Mouse (Mus musculus): ENCODE results near the gene Tmem232. TPM values are rescaled to one million over a fixed set of nuclear protein-coding genes. Genes with fewer than 3 reads are reported as not detected.
"Not testable (repeated sequence)": the region's sequence is repeated elsewhere in the genome, so short reads cannot be mapped to it uniquely, and the experiment has no call there.

The Tmem232 gene
- total RNA-seq, 1 experiment from 2014 or later = not detected

GRCm38 (mm10) chr17:65527529-65527928 lies 13.1 kb downstream of the Tmem232 start:
- DNase-seq = no peak

DNA sequence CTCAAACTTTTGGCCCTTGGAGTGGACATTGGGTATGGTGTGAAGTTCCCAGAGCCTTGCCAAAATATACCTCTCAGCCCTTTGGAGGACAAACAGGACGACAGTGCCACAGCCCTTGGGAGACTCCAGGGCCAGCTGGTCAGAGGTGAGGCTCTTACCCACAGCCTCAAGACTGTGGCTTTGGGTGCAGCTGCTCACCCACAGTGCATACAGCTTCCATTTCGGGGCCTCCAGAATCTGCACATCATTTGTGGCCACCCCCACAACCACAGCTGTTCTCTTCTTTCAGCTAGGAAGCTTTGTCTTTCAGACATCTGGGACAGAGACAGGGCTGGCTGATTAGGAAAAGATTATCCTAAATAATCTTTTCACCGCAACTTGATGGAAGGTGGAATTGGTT lies 27.1 kb downstream of the Tmem232 start:
- no peak for DNase-seq

GRCm38 (mm10) chr17:65484654-65485053 lies 55.9 kb downstream of the Tmem232 start:
- DNase-seq = no peak

- DNase-seq = no peak
These were observed 63.8 kb downstream of the Tmem232 start for GRCm38 (mm10) chr17:65476747-65477146.

GRCm38 (mm10) chr17:65450818-65451217 lies 89.8 kb downstream of the Tmem232 start:
- DNase-seq = no peak

DNA sequence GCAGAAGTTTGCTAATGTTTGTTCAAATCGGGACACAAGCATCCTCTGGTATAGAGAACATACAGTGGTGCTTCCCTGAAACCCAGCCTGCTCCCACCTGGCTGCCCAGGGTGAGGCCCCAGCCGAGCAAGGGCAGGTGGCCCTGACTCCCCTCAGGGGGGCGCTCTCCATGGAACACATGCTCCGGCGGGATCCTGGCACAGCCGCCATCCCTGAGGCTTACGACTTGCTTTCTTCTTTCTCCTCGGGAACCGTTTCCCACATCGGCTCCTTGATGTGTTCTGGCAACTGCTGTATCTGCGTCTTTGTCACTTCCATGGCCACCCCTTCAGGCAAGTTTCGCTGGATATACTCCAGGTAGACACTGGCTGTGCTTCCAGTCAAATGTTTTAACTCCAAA lies 102.7 kb downstream of the Tmem232 start:
- not testable (repeated sequence) for DNase-seq

GRCm38 (mm10) chr17:65419124-65419523 lies 121.5 kb downstream of the Tmem232 start:
- no peak for DNase-seq

GRCm38 (mm10) chr17:65405309-65405708 lies 135.3 kb downstream of the Tmem232 start:
- no peak for DNase-seq

DNA sequence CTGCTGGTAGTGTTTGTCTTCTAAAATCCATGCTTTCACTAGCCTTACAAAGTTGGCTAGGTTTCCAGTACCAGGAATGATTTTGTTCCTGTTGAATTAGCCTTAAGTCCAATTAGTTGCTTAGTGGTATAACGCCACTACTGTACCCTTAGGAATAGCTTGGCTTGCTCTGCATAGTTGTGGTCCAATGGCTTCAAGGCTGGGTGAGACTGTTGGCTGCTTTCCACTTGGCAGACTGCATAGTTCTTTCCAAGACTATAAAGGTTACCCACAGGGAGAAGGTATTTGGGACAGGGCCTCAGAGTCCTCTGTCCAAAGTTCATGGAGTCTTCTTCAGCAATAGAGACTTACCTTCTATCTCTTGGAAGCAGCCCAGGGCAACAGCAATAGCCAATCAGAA lies 139.7 kb downstream of the Tmem232 start:
- DNase-seq = peak; percentile 58

DNA sequence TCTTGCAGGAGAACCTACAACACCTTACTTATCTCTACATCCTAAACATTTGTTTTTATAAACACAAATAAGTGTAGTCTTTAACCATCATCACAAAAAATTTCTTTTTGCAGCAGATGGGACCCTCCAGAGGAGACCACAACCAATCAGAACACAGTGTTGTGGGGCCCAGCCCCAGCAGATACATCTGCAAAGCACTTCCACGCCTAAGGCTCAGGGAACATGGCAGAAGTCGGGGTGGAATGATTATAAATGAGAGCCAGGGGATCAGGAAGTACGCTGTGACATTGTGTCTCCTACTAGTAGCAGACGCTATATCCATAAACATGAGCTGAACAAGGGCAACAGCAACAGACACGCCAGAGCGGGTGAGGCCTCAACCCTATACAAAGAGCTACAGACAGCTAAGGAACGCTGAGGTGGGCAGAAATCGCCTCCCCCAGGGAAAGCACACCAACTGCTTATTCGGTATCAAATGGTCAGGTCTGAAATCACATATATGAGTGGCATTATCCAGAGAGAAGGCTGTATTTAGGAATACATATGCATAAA lies 156.1 kb downstream of the Tmem232 start:
- no peak for DNase-seq

DNA sequence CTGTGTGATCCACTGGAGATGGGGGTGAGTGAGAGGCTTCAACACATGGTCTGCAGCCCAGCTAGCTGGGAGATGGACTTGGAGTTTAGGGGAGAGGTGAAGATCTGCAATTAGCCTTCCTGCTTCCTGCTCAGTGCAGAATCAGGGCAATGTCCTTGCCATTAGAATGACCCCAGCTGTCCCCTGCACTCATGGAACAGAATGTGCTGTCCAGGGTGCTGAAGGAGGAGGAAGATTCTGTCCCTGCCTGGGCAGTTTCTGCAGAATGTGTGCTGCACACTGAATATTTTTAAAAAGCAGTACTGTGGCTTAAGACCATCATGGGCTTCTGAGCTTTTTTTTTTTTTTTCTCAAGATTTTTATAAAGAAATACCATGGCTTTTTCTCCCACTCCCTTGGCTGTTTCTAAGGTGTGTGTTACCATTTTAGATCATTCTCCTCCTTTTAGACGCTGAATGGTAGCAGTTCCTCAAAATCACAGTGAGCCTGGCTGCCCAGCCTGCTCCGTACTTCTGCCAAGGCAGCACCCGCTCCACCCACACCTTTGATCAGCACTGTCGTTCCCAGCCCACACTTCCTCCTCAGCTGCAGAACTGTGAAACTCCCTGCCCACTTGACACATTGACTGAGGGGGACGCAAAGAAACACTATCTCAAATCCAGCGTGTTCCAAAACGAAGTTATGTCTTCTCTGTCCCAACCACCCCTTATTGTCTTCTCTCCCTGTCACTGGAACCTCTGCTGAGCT lies 170.4 kb downstream of the Tmem232 start:
- peak; percentile 60 for DNase-seq

GRCm38 (mm10) chr17:65365535-65366254 lies 174.9 kb downstream of the Tmem232 start:
- DNase-seq = no peak

- DNase-seq = no peak
These were observed 188.7 kb downstream of the Tmem232 start for GRCm38 (mm10) chr17:65351836-65352235.

GRCm38 (mm10) chr17:65340016-65340415 lies 200.6 kb downstream of the Tmem232 start:
- no peak for DNase-seq

DNA sequence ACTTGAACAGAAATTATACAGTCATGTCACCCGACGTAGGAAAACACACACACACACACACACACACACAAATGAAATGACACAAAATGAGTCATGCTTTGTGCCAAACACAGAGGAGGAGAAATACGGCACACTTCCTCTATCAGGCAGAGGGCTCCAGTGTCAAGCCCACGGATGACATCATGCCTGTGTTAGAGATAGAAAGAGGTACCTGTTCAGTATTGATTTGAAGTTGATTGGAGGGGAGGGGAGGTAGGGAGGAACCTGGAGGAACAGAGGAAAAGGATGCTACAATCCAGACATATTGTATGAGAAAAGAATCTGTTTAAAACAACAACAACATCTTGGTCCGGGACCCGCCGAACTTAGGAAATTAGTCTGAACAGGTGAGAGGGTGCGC lies 209.8 kb downstream of the Tmem232 start:
- DNase-seq = no peak

GRCm38 (mm10) chr17:65325249-65325648 lies 215.3 kb downstream of the Tmem232 start:
- peak; percentile 47 for DNase-seq

DNA sequence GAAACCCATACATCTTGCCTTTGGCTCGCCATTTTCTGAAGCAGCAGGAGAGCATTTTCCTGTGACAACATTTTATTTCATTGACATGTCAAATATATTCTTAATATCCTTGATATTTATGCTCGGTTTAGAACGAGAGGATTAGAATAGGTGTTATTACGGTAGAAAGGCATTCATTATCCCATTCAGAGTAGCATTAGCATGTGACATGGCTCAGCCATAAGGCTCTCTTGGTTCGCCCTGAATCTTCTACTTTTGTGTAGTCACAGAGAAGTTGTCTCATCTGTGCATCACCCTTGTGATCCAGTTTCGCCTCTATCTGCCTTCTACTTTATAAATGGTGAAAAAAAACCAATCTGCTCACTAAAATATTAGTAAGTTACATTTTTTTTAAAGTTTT lies 220.0 kb downstream of the Tmem232 start:
- DNase-seq = no peak

DNA sequence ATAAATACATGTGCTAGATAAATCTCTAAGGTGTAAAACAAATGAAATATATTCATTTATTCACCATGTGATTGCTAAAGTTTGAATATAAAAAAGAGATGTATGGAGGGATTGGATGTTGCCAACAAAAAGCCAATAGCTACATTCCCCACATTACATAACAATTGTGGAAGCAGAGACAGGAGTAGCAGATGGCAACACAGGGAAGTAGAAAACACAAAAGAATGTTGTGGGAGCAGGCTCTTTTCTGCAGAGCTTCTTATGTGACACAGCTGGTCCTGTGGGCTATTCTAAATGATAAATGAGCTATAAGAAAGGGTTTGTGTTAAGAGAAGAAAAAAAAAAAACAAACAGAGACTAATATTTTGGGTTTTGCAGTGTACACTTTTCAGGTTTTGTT lies 240.6 kb downstream of the Tmem232 start:
- DNase-seq = no peak

DNA sequence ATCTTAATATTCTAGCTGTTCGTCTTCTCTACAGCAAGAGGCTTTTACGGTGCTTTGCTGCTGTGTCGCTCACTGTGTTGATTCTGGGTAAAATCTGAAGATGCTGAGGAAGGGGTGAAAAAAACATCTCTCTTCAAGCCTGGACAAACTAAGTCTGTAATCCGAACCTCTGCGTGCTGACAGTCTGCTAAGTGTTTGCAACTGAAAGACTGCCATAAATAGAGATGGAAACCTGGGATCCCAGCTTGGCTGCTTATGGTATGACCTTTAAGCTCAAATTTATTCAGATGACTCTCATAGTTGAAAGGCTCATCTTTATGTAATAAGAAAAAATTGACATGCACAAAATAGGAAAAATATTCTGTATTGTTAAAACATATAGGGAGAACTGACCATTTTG lies 242.8 kb downstream of the Tmem232 start:
- DNase-seq = no peak

DNA sequence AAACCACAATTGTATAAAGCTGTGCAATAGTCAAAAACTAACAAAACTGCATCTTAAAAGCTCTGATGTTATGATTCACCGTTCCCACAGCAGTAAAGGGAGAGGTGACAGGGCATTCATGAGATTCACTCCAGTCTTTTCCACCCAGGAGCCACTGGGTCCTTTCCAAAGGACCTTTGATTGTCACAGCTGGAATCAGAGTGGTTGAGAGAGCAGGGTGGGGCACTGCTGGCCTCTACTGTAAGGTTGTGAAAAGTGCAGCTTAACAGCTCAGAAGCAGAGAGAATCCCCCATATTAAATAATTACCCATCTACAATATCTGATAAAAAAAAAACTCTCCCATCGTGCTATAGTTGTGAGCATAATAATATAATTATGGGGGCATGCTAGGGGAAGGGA lies 288.4 kb downstream of the Tmem232 start:
- peak; percentile 46 for DNase-seq

DNA sequence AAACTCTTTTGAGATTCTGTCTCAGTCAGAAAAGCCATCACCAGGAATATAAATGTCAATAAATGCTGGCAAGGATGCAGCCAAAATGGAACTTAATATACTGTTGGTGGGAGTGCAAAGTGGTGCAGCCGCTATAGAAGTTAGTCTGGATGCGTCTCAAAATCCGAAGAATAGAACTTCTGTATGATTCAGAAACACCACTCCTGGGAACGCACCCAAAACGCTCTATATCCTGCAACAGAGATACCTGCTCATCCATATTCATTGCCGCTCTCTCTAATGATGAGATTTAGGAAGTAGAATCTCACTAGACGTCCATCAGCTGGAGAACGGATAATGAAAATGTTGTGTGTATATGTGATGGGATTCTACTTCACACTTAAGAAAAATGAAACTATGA lies 290.3 kb downstream of the Tmem232 start:
- DNase-seq = no peak

DNA sequence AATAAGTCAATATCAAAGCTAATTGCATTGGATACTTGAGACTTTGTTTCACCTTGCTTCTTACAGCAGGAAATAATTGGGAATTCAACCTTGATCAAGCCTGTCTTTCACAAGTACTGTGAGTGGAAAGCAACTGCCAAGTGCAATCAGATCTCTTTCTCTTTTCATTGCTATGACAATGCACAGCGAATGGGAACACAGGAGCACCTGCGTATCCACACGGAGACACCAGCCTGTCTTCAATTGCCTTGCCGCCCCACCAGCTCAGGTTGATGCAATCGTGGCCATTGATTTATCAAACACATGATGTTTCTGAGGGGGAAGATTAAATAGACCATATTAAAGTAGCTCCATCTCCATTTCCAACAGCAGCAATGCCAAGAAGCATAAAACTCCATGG lies 296.9 kb downstream of the Tmem232 start:
- DNase-seq = no peak

DNA sequence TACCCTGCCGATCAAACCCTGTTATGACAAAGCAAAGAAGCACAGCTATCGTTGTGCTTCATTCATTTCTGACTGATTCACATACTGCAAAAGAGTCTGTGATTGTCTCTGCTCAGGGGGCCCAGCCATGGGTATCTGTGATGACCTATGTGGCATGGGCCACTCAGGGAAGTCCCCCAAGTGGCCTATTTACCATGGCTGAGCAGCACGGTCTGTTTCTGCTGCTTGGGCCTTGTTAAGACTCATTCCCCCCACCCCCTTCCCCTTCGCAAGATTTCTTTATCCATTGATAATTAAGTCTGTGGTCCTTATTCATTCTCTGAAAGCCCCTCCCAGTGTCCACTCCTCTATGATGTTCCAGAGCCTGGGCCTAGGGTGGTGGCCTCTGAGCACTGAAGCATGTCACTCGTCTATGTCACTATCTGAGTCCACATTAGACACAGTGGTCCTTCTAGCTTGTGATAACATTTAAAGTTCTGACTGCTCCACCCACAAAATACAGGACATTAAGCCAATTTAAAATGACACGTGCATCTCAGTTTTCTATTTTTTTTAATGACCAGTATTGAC lies 315.1 kb downstream of the Tmem232 start:
- no peak for DNase-seq
